Mouse (Mus musculus) CH12.LX (cell line): ENCODE results near the gene Boc.

Experiments
- KAT2A ChIP-seq: IDR thresholded peaks from 2 replicates; pipeline ENCODE4 v1.6.1; 2012; ENCODE audit warnings: low read length, improper control_type of control experiment, inconsistent platforms; ENCODE audit not compliant: insufficient replicate concordance
- MXI1 ChIP-seq: IDR thresholded peaks from 2 replicates; pipeline ENCODE4 v1.6.1; 2011; ENCODE audit warnings: mild to moderate bottlenecking, low read depth, low read length, improper control_type of control experiment
- ZNF384 ChIP-seq: IDR thresholded peaks from 2 replicates; pipeline ENCODE4 v1.6.1; 2012; ENCODE audit warnings: low read depth, low read length, improper control_type of control experiment, inconsistent platforms

DNA sequence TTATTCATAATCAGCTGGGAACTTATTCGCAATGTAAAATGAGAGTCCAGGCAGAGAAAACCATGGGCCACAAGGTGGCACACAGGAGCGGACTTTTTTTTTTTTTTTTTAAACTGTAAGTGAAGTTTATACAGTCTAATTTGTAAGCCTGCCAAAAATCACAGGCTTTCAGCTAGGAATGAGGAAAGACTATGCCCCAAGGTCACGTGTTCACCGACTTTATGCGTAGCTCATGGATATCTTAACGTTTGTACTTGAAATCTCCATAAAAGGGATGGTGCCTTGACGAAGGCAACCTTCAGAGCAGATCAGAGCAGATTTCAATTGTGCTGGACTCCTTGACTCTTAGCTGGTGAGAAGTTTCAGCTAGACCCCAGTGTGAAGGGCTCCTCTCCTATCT is 78.1 kb downstream of the Boc start:
- TF ChIP-seq KAT2A (no peak), ZNF384 (peak; percentile 100), MXI1 (no peak)
